Mouse (Mus musculus) B cell, adult 67 days (primary cell): ENCODE results near the gene Pfas. TPM values are rescaled to one million over a fixed set of nuclear protein-coding genes. Genes with fewer than 3 reads are reported as not detected.

Experiments used
- total RNA-seq, 2 experiments: library from RNA; stranded (reverse); gene quantifications; 4 replicates each; pipeline ENCODE4 v1.2.4; 2023

Pfas gene
- total RNA-seq = 10 to 100 TPM; 32.0 to 32.7 TPM

DNA sequence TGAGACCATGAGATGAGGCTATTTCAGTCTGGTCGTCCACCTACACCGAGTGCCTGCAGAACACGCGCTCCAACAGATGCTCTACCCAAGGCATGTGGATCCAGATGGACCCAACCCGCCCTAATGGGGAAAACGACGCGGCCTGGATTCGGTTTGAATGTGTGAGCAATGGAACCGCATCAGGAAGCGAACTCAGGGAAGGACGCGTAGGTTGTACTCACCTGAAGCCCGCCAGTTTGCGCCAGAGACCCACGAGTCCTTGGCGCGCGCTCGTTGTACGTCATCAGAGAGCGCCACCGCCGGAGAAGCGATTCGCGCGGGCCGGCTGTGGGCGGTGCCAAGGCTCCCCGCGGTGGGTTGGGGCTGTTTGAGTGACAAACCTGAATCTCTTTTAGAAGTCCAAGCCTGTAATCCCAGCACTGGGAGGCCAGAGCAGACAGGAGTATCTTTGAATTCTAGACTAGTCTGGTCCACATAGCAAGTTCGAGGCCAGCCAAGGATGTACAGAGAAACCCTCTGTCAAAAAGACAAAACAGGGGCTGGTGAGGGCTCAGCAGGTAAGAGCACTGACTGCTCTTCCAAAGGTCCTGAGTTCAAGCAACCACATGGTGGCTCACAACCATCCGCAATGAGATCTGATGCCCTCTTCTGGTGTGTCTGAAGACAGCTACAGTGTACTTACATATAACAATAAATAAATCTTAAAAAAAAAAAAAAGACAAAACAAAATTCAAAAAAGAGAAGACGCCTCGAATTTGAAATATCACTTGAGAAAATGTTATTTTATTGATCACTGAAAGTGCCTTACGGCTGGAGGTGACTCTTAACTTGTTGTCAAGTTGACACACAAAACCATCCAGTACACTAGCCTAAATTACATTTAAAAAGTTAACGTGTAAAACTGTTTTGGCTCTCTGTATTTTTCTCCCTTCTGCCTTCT, at the start of gene Pfas:
TSS of gene Pfas (minus strand) at position 279 of the 940 bp plus-strand sequence.

DNA sequence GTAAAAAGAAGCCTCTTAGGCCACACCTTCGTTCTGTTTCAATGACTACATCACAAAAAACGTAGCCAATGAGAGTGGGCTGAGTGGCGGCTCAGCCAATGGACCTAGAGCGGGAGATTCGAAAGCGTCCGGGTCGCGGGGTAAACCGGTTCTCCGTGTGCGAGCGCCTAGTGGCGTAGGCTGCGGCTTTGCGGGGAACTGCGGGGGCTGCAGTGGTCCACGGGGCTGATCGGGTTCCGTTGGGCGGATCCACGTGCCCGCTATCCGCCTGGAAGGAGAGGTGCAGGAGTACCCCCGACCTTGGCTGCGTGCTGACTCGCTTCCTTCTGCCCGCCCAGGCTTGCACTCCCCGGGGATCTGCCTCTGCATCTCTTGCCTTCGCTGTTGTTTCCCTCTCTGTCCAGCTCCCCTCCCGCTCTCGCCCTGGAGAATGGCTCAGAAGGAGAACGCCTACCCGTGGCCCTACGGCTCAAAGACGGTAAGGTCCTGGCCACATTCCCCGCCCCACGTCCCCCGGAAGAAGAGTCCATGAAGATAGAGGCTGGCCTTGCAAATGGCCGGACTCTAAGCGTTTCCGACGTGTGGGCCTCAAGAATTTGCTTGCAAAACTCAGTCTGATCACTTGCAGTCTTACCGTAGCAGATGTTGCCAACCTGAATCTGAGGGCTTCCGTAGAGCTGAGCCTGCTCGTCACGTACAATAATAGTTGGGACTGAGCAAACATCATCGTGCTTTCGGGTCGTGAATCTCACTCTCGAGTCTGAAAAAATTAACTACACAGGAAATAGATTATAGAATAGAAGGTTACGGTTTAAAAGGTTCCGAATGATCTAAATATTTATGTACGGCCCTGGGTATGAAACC, 37.5 kb upstream of the Pfas start, which contains the start of gene Aurkb:
TSS of gene Aurkb (plus strand) at position 117 of the 864 bp plus-strand sequence.

DNA sequence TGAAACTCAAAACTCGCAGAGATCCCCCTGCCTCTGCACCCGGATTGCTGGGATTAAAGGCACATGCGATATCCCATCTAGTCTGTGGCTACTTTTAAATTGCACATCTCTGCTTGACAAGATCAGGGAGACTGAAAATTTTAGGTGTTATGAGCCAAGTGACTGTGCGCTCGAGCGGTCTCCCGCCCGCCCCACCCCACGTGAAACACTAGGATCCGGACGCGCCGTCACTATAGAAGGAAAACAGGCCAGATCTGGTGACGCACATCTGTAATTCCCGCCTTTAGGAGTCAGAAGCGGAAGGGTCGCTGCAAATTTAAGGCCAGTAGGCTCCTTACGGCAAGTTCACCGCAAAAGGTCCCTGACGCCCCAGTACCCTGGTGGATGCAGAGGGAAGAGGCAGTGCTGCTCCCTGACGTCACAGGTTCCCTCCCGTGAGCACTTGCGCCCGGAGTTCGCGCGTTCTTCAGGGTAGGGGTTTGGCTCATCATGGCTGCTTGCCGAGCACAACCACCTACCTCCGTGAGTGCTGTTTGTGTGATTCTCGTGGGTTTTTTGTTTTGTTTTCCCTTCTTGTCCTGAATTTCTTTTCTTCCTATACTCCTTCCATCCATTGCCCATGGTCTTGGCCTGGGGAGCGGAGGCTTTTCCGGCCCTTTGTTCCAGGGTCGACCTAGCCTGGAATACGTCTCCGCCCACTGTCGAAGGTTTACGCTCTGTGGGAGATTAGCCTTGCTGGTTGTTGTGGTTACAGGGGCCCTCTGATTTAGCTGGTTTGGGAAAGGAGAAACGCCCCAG, 7.6 kb upstream of the Pfas start, which contains the start of gene Ctc1:
TSS of gene Ctc1 (plus strand) at position 268 of the 798 bp plus-strand sequence.

DNA sequence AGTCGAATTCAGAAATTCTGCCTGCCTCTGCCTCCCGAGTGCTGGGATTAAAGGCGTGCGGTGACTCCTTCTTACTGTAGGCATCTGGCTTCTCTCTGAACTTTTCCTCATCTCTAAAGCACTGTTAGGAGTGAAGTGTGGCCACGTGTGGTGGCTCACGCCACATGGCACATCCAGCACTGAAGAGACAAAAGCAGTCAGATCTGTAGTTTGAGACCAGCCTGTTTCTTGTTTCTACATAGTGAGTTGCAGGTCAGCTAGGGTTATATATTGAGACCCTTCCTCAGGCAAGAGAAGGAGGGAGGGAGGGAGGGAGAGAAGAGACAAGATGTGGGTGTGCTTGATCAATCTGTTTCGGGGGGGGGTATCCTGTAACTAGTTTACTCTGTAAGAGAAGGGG, 33.2 kb downstream of the Pfas start, which contains the start of gene Rangrf:
TSS of gene Rangrf (minus strand) at position 101 of the 400 bp plus-strand sequence.

GRCm38 (mm10) chr11:68967337-68968282, 40.6 kb downstream of the Pfas start, which contains the start of gene Slc25a35:
Gene Slc25a35, plus strand, starts transcription at chr11:68968131.

GRCm38 (mm10) chr11:68957308-68957707, 51.0 kb downstream of the Pfas start, which contains the start of gene Arhgef15:
Gene Arhgef15, minus strand, starts transcription at chr11:68957480.

Other genes starting within 250 kb of the Pfas start
- gene Ndel1, start 136.6 kb downstream of the Pfas start, total RNA-seq = 10 to 100 TPM; 46.7 to 57.8 TPM
- gene Rnf222, start 119.9 kb downstream of the Pfas start, total RNA-seq = not detected
- 1,000 to 10,000 TPM; 2,344 to 2,392 TPM for gene Rpl26, start 106.9 kb downstream of the Pfas start, total RNA-seq
- gene Odf4, start 81.4 kb downstream of the Pfas start, total RNA-seq = not detected
- gene Arhgef15, start 51.0 kb downstream of the Pfas start, total RNA-seq = not detected
- gene Slc25a35, start 40.3 kb downstream of the Pfas start, total RNA-seq = 1 to 10 TPM; 3.5 to 6.0 TPM
- 1 to 10 TPM; 3.9 to 6.6 TPM for gene Rangrf, start 33.3 kb downstream of the Pfas start, total RNA-seq
- 10 to 100 TPM; 34.0 to 35.6 TPM for gene Ctc1, start 7.5 kb upstream of the Pfas start, total RNA-seq
- gene Aurkb, start 37.2 kb upstream of the Pfas start, total RNA-seq = 1 to 10 TPM; 7.0 to 7.1 TPM
- gene Borcs6, start 51.3 kb upstream of the Pfas start, total RNA-seq = 10 to 100 TPM; 22.2 to 22.5 TPM
- gene Tmem107, start 62.3 kb upstream of the Pfas start, total RNA-seq = 1 to 10 TPM; 1.5 to 6.3 TPM
- gene Vamp2, start 80.0 kb upstream of the Pfas start, total RNA-seq = 100 to 1,000 TPM; 510 to 518 TPM
- gene Per1, start 86.8 kb upstream of the Pfas start, total RNA-seq = 100 to 1,000 TPM; 495 to 638 TPM
- under 1 TPM in 1 of 2 experiments, not detected in 1; 0.30 TPM for gene Hes7, start 111.9 kb upstream of the Pfas start, total RNA-seq
- gene 9130213A22Rik, start 114.1 kb upstream of the Pfas start, total RNA-seq = not detected
- 1 to 10 TPM in 1 of 2 experiments, under 1 TPM in 1; 0.83 to 1.1 TPM for gene Aloxe3, start 117.4 kb upstream of the Pfas start, total RNA-seq
- gene Alox12b, start 148.5 kb upstream of the Pfas start, total RNA-seq = not detected
- under 1 TPM in 1 of 2 experiments, not detected in 1; 0.21 TPM for gene Alox8, start 189.4 kb upstream of the Pfas start, total RNA-seq
- gene Gucy2e, start 228.6 kb upstream of the Pfas start, total RNA-seq = not detected